Mouse (Mus musculus) adipose tissue, adult 10 weeks (tissue): ENCODE data around the gene Alox12. TPM values are rescaled to one million over a fixed set of nuclear protein-coding genes. Genes with fewer than 3 reads are reported as not detected.

Experiments
- polyA plus RNA-seq: library from polyadenylated mRNA; stranded (reverse); fragments of 350-450 nt; fragmentation: Illumina TruSeq; extraction: RNeasy Lipid Tissue Mini Kit (QIAGEN cat#74804); gene quantifications from one replicate; pipeline ENCODE4 v1.2.3, GENCODE M21; 2014; ENCODE audit warnings: low read depth, low replicate concordance

The Alox12 gene
- polyA plus RNA-seq = 22.4 TPM

GRCm38 (mm10) chr11:70254931-70255531 lies at the start of gene Alox12:
Gene Alox12, minus strand, starts transcription at chr11:70255353.

DNA sequence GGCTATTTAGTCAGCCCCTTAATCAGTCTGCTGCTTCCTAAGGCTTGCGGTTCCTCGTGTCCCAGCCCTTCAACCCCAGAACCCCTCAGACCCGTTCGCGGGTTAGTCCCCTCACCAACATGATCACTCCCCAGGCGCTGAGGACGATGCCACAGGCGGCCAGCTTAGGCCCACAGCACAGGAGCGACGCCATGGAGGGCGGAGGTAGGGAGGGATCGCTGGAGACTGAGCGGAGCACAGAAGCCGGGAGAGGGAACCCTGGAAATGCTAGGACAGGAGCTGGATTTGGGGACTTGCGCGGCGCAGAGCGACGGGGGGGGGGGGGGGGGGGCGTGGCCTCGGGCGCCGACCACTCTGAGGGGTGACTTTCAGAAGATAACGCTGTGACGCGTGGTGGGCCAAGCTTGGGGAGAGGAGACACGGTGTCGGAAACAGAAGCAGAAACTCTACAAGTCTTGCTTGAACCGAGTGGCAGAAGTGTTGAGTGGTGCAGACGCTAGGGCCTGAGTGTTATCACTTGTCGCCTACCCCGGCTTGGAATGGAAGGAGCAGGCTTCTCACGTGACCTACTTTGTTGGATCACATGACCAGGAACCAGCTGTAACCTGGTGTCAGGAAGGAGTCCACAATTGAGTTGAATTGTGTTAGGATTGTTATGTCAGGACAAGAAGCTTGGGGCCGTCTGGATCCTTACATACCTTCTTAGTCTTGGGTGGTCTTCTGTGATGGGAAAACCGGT lies 15.4 kb downstream of the Alox12 start, which contains the start of the genes Gm21988 and Rnasek:
Gene Gm21988, minus strand, starts transcription at position 290 of the 739 bp plus-strand sequence.
Gene Rnasek, minus strand, starts transcription at position 302 of the 739 bp plus-strand sequence.

DNA sequence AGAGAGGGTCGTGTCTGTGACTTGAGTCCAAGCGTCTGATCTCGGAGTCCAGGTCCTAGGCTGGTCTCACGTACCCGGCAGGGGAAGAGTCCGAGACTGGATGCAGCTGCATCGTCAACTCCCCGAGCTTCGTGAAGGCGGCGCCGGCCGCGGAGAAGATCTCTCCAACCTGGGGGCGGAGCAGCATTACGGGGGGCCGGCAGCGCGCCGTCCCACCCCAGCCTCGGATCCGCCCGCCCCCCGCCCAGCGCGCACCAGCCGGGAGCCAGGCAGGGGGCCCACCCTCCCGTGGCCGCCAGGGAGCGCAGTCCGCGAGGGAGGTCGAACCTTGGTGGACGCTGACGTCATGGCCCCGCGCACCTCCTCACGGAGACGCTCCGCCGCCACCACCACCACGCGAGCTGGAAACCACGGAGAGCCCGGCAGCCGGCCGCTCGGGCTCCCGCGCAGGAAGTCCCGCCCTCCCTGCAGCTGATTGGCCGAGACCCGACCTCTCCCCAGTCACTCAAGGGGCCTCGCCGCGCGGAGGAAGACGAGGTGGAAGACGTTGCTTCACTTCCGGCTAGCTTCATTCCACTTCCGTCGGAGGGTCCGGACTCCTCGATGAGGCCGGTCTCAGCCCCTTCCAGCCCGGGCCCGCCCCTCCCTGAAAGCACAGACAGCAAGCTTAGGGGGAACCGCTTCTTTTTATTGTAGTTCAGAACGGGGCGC lies 17.5 kb downstream of the Alox12 start, which contains the start of gene 0610010K14Rik:
Gene 0610010K14Rik, minus strand, starts transcription at position 458 of the 711 bp plus-strand sequence.

GRCm38 (mm10) chr11:70229260-70230010 lies 25.7 kb downstream of the Alox12 start, which contains the start of gene Bcl6b:
Gene Bcl6b, minus strand, starts transcription at chr11:70229798.

GRCm38 (mm10) chr11:70220731-70221602 lies 34.2 kb downstream of the Alox12 start, which contains the start of gene Slc16a13:
Gene Slc16a13, minus strand, starts transcription at chr11:70221064.

GRCm38 (mm10) chr11:70212423-70212822 lies 42.7 kb downstream of the Alox12 start, which contains the start of gene Slc16a11:
Gene Slc16a11, plus strand, starts transcription at chr11:70212752.

Other genes with a start within 250 kb of the Alox12 start
- 83.9 TPM for gene Acadvl, start 239.9 kb downstream of the Alox12 start, polyA plus RNA-seq
- gene Dlg4, start 238.4 kb downstream of the Alox12 start, polyA plus RNA-seq = 12.7 TPM
- gene Asgr1, start 201.3 kb downstream of the Alox12 start, polyA plus RNA-seq = not detected
- gene Asgr2, start 162.7 kb downstream of the Alox12 start, polyA plus RNA-seq = 0.94 TPM
- 26.2 TPM for gene Mgl2, start 125.0 kb downstream of the Alox12 start, polyA plus RNA-seq
- gene Clec10a, start 99.2 kb downstream of the Alox12 start, polyA plus RNA-seq = 43.9 TPM
- gene Slc16a11, start 42.6 kb downstream of the Alox12 start, polyA plus RNA-seq = 28.9 TPM
- 25.1 TPM for gene Slc16a13, start 34.3 kb downstream of the Alox12 start, polyA plus RNA-seq
- 7.0 TPM for gene Bcl6b, start 25.6 kb downstream of the Alox12 start, polyA plus RNA-seq
- 45.5 TPM for gene 0610010K14Rik, start 17.4 kb downstream of the Alox12 start, polyA plus RNA-seq
- 11.1 TPM for gene Gm21988, start 15.5 kb downstream of the Alox12 start, polyA plus RNA-seq
- gene Rnasek, start 15.5 kb downstream of the Alox12 start, polyA plus RNA-seq = 343 TPM
- gene Alox12e, start 67.3 kb upstream of the Alox12 start, polyA plus RNA-seq = 2.6 TPM
- gene Alox15, start 96.7 kb upstream of the Alox12 start, polyA plus RNA-seq = 2.4 TPM
- gene Pelp1, start 154.7 kb upstream of the Alox12 start, polyA plus RNA-seq = 15.2 TPM
- gene Arrb2, start 177.3 kb upstream of the Alox12 start, polyA plus RNA-seq = 45.5 TPM
- 24.2 TPM for gene Med11, start 196.6 kb upstream of the Alox12 start, polyA plus RNA-seq
- gene Zmynd15, start 204.1 kb upstream of the Alox12 start, polyA plus RNA-seq = 5.6 TPM
- 14.8 TPM for gene Cxcl16, start 204.6 kb upstream of the Alox12 start, polyA plus RNA-seq
- not detected for gene Tm4sf5, start 249.9 kb upstream of the Alox12 start, polyA plus RNA-seq